Mouse (Mus musculus): Measurements from ENCODE around the gene Abcg4.
A peak's percentile ranks its signal among the peaks of the same experiment; 100 is the strongest.
"Not testable (repeated sequence)": the region's sequence is repeated elsewhere in the genome, so short reads cannot be mapped to it uniquely, and the experiment has no call there.

Abcg4 gene

DNA sequence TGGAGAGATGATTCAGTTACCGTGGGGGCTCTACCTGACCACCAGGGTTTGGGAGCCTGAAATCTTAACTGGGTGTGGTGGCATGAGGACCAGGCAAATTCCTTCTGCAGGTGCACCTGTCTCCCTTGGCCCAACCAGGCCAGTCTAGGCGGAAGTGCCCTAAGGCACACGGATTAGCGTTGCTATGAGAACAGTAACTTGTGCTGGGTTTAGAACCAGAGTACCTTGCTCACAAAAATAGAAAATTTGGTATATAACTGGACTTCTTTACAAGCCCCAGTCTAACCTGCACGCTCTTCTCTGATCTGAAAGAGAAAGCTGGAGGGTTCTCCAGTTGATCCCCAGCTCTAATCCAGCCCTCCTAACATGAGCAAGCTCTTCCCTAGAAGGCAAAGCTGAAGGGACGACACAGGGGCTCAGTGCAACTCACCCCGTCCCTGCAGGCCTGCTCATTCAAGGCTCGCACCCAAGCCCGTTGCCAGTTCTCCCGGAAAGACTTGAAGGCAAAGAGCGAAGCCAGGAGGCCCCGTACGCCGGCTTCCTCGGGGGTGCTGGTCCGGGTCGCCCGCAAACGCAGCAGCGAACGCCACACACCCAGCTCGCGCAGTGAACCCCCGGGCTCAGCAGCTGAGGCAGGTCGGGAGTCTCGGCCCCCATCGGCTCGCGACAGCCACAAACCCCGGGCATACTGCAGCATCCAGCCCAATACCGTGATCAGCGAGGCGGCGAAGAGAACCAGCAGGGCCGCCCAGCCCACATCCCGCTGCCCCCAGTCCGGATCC is 30.9 kb upstream of the Abcg4 start:
- DNase-seq, result peak; percentile 75

DNA sequence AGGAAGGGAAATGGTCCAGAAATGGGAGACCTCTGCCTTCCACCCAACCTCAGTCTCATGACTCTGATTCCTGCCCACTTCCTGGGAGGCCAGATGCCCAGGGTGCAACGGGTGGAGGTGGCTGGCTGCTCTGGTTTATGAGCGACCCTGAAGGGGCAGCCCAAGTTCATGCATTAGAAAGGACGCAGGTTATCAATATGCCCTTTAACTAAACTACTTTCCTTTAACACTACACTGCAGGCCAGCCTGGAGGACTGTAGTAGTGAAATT is 30.3 kb upstream of the Abcg4 start:
- DNase-seq, result peak; percentile 32

DNA sequence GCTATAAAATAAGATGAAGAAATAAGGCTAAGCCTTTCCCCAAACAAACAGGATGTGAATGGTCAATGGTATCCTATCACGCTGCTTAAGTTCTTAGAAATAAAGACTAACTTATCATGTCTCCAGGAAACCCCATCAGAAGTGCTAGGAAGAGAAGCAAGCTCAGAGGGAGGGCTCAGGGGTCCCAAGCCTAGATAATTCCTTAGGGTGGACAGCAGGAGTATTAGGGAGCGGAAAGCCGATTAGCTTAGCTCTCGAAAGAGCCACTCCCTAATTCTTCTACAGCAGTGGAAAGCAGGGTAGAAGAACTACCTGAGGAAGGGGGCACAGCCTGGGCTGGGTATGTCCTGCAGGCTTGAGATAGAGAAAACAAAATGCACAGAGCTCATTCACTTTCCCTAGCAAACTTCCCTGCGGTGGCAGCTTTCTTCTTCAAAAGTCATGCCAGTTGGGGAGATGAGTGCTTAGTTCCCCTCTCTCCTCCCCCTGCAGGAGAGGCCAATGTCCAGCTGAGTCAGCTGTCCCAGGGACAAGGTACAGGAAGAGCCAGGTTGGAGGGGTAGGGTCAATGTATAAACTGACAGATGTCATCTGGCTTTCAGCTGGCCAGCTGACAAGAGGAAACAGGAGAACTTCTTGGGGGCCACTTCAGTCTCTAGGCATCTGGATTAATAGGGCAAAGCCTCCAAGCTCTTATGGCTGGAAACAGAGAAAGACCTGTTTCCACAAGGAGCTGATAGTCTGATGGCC is 29.8 kb upstream of the Abcg4 start:
- no peak for DNase-seq

DNA sequence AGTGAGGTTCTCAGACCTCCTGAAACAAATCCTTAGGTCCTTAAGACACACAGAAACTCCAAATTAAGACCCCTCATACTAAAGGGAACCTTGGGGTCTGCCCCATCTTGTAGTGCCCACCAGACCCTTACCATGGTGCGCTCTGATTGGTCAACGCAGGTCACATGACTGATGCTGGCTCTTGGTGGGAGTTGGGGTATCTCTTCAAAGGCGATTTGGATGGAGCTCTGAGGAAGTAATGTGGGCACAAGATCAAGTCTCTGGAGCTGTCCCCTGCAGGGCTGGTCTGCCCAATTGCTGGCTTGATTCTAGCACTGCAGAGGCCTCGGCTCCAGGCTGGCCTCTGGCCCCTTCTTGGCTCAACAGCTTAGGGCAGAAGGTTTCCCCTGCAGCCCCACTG is 29.0 kb upstream of the Abcg4 start:
- DNase-seq, result no peak

DNA sequence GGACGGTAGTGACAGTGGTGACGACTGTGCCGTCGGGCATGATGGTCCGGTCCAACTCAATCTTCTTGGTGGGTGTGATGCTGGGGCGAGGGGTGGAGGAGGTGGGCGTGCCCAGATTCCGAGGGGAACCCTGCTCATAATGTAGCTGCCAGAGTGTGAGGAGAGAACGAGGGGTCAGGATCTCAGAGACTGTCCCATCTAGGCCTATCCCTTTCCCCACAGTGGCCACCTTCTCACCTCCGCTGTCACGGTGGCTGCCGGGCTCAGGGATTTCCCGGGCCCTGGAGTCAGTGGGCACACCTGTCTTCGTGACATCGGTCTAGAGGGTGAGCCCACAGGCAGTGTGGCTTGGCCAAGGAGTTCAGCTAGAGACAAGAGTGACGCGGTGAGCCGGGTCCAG is 26.5 kb upstream of the Abcg4 start:
- DNase-seq, result no peak

DNA sequence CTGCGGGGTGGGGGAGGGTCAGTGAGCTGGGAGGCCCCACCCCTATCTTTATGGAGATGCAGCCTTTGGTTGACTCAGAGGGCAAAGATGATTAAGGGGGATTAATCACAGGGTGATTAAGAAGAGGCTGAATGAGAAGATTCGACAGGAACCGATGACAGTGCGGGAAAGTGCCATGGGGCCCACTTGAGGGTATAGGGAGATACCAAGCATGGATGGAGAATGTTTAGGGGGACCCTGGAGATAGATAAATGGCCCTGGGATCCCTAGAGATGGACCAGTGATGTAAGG is 25.8 kb upstream of the Abcg4 start:
- no peak for DNase-seq

DNA sequence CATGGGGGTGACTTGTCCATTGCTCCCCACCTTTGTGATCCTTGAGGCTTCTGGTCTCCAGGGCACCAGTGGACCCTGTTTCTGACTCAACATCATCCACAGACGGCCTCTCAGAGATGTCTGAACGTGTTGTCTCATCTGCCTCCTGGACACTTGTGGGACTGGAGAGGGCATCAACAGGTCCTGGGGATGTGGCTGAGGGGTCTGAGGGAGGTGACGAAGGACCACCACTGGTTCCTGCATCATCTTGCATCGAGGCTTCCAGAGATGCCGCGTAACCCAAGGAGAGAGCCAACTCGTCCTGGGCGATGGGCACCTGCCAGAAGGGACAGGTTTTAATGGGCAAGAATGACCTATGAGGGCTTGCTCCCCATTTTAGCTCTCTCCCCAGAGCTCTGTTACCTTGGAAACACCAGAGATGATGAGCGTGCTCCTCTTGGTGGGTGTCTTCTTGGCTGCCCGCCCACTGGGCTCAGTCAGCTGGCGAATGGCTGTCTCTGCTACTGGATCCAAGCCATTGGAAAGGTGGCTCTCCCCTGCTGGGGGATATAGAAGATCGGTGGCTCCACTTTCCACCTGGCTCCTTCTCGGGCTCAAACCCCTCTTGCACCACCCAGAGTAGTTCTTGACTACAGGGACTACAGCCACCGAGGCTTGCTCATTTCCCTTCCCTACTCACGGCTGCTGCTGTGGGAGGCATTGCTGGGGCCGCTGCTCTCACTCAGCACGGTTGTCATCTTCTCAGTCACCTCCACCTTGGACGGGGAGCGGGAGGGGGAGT is 25.3 kb upstream of the Abcg4 start:
- DNase-seq, result no peak

DNA sequence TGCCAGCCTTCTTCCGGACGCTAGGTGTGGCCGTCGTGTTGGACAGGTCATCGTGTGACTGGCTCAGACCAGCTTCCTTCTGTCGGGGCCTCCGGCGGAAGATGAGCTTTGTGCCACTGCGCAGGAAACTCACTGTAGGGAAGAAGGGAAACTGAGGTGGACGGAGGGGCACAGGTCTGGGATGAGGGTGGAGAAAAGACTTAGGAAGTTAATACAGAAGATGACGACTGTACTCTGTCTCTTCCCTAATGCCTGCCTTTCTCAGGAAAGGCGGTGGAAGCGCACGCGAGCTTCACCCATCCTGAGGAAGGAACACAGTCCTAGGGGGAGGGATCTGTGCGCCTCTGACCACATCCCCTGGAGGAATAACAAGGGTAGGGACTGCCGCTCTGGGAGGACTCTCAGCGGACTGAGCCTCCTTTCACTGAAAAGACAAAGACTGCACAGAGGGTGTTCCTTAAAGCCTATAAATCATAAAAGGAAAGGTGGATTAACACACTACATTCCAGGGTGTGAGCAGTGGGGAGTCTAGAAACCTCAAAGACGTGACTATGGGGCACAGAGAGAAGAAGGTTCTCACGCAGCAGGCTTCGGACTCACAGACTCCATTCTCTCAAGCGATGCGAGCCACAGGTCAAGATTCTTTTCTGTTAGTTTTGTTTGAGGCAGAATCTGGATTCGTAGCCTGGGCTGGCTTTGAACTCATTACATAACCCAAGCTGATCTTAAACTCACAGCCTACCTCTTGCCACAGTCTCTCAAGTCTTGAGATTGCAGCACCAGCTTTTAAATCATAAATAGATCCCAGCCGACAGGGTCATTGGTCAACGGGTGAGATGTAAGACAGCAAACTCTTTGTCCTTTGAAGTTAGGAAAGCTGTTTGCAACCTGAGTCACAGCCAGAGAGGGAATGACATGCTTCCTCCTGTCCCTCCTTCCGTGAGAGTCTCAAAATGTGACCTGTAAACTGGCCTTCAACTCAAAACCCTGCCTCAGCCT is 23.0 kb upstream of the Abcg4 start:
- no peak for DNase-seq

DNA sequence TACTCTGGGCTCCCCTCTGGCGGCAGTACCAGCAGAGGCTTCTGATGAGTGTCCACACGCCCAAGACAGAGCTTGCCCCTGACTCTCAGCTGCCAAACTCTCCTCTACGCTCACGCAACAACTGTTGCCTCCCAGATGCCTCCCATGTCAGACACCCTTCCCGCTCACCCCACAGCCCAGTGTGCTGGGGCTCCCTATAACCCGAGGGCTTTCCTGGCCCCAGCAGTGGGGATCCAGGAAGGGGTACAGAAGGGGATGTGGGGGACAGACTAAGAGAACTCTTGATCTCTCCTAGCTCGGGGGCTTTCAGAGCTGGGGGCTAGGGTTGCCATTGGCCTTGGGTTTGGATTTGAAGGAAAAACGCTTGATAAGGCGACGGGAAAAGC is 22.3 kb upstream of the Abcg4 start:
- no peak for DNase-seq

DNA sequence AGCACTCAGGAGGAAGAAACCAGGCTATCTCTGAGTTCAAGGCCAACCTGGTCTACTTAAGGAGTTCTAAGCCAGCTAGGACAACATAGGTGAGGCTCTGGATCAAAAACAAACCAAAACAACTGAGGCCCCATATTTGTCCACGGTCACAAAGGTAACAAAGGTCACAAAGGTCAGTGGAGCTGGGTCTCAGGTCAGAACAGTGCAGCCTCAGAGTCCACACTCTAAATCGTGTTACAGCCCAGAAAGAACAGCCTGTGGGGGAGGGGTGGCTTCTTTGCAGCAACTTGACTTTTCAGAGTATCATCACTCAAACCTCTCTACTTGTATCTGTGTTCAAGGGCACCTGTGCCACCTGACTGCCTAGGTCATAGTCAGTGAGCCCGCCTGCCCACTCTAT is 21.3 kb upstream of the Abcg4 start:
- no peak for DNase-seq

DNA sequence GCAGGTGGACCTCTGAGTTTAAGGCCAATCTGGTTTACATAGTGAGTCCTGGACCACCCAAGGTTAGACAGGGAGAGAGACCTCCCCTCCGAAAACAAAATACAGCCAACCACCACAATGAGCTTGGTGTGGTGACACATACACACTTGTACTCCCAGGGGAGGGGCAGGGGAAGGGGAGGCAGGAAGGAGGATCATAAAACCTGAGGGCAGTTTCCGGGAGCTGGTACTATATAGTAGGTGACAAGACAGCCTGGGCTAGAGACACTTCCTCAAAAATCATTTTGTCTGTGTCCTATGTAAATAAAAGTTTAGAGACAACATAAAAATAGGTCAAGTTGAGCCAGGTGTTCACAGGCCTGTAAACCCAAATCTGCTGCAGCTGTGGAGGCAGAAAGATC is 18.8 kb upstream of the Abcg4 start:
- DNase-seq, result peak; percentile 49

DNA sequence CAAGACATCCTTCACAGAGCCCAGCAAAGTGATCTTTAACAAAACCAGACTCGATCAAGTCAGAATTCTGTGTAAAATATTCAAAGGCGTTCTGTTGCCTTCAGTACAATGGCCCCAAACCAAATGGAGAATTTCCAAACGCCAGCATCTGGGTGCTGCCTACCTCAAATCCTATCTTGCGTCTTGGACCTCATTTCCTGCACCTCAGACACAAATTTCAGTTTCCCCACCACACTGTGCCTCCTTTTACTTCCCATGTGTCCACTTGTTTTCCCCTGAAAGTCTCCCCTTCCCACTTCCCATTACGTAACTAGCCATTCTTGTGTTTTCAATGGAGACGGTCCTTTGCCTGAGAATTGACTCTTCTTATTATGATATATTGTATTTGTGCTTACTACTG is 18.1 kb upstream of the Abcg4 start:
- DNase-seq, result no peak

DNA sequence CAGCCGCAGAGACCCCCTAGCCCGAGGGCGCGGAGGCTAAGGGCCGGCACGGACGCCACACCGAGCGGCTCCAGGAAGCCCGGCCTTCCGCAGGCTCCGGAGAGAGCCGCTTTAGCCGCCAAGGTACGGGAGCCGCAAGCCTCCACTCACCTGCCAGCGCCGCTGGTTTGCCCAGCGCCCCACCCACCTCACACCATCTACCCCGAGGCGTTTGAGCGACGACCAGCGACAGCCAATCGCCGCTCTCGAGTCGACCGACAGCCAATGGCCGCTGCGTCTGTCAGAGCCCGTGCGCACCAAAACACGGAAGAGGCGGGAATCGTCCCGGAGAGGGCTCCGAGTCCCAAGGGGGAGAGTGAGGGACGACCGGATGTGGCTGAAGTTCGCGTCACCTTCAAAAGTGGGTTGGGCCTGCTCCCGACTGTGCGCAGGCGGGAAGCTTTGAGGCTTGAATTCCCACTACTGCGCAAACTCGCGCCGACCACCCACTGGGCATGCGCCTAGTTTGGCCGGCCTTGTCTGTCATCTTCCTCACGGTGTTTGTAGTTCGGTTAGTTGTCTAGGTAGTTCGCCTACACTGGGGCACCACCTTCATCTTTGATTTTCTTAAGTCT is 17.2 kb upstream of the Abcg4 start, which contains the start of gene Hinfp:
TSS of gene Hinfp (minus strand) at position 206 of the 614 bp plus-strand sequence.
- DNase-seq, result peak; percentile 93

DNA sequence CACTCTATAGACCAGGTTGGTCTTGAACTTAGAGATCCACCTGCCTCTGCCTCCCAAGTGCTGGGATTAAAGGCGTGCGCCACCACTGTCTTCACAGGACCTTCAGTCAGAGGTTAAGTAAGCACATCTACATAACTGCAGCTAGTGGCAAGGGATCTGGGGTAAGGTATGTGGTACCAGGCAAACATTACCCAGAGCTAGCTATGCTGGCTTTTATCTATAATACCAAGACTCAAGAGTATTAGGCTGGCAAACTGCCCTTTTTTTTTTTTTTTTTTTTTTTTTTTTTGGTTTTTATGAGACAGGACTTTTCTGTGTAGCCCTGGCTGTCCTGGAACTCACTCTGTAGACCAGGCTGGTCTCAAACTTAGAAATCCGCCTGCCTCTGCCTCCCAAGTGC is 11.6 kb upstream of the Abcg4 start:
- not testable (repeated sequence) for DNase-seq

DNA sequence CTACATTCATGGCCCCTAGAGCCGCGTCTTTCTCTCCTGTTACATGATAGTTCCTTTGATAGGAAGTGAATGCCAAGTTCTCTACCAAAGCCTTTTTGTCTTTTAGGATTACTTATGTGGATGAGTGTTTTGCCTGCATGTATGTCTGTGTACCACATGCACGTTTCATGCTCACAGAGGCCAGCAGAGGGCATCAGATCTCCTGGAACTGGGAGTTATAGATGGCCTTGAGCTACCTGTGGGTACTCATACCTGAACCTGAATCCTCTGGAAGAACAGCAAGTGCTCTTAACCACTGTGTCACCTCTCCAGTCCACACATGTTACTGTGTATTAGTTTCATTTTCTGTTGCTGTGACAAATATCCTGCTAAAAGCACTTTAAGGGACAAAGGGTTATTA is 4.1 kb upstream of the Abcg4 start:
- peak; percentile 82 for DNase-seq

DNA sequence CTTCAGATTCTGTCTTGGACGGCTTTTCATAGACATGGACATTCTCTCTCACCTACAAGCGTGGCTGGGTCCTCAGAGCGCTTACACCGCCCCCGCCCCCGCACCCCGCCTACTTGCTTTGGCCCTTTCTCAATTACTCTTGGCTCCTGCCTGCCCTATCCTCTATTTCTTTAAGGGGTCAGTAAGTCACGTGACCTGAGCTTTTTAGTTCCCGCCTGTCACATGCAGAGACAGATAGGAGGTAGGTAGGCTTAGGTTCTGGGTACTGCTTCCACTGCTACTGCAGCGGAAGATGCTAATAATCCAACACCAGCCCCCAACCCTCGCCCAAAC is 510 bp upstream of the Abcg4 start:
- no peak for DNase-seq

DNA sequence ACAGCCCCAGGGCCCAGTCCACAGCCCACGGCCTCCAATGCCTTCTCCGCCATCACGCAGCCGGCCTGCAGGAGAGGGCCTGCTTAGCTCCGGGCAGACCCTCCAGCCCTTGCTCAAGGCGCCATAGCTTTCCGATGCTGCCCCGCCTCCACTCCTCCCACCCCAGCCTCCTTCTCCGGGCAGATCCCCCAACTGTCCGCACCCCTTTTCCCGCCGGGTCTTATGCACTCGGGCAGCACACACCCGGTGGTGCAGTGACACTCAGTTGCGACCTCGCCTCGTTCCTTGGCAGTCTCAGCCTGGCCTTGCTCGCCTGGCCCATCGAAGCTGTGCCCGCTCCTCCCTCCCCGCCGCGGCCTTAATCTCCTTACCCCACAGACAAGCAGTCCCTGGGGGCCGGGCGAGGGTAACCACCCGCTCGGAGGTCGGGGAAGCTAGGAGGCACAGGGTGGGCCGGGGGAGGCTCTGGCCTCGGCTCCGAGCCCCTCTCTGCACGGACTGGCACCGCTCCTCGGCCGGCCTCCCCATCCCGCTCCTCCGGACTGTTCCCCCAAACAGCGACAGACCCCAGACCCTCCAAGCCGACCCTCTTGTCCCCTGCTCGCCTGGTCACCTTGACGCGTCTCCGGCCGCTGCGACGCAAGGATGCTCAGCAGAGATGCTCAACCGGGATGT is 877 bp downstream of the Abcg4 start:
- DNase-seq, result no peak

DNA sequence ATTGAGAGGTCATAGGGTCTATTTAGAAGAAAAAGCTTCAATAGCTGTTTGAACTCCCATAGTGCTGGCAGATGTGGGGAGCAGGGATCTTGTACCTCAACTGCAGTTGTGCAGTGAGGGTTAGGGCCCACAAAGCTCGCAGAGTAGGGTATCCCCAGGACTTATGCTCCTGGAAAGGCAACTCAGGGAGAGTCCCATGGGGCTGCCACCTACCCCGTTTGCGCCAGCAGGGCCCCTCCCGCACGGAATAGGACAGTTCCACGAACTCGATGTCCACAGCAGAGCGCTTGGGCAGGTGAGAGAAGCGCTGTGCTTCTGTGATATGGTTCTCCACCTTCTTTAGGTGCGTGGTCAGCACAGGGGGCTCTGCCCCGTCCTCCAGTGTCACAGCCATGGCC is 1.4 kb downstream of the Abcg4 start:
- no peak for DNase-seq

DNA sequence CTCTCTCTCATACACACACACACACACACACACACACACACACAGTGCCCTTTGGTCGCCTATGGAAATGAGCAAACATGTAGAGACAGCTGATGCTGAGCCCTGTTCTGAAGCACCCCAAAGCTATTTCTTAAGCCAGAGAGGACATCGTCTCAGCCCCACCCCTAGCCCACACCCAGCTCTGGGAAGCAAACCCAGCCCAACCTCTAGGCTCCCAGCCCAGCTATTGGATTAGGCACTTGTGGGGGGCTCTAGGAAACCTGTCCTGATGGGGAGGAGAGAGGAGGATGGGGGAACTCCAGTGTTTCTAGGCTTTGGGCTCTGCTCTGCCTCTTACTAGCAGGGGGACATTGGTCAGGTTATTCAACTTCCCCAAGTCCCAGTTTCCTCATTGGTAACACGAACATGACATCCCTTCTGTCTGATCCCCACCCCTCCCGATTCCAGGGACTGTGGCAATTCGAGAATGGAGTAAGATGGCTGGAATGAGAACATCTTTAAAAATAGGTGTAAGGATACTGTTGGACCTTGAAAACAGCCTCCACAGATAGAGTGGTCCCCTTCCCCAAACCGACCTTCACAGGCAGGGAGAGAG is 2.1 kb downstream of the Abcg4 start:
- DNase-seq, result no peak

DNA sequence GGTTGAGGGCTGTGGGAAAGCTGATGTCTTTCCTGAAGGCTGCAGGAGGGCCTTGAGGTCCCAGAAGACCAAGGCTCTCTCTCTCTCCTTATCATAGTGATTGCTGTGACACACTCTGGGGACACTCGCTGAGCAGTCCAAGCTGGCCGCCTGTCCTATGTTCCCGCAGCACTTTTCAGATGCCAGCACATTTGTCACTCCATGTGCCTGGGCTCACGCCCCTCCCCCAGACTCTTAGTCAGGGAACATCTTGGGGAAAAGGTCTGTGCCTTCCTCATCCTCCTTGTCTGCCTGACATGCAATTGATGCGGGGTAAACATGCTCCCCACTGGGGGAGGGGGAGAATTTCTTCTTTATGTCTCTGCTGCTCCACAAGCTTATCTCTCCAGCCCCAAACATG is 5.2 kb downstream of the Abcg4 start:
- no peak for DNase-seq

DNA sequence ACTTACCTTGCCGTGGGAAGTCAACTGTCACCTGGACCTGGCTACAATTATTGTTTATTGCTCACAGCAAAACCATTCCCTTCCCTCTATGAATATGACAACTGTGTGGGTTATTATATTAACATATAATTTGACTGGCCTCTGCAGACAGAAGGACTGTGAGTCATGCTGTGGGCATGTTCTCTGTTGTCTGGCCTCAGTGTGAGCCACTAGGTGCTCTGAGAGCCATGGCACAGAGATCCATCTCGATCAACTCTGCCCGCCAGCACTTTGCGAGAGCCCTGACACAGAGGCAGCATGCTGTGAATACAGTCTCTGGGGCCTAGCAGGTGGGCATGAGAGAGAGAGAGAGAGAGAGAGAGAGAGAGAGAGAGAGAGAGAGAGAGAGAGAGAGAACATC is 18.4 kb downstream of the Abcg4 start:
- no peak for DNase-seq

DNA sequence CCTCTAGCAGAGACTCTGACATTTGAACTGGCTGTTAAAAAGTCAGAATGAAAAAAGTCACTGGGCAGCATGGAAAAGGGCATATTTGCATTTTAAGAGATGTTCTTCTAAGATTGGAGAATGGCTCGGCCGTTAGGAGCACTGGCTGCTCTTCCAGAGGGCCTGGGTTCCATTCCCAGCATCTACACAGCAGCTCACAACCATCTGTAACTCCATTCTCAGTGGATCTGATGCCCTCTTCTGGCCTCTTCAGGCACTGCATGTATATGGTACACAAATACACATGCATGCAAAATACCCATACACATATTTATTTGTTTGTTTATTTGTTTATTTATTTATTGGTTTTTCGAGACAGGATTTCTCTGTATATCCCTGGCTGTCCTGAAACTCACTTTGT is 19.3 kb downstream of the Abcg4 start:
- peak; percentile 74 for DNase-seq

All from thymus, postnatal 4 days (tissue).